Mouse (Mus musculus) intestine, embryonic 14.5 days (tissue): Measurements from ENCODE around the gene Dapl1. TPM values are rescaled to one million over a fixed set of nuclear protein-coding genes. Genes with fewer than 3 reads are reported as not detected.

ENCODE experiments used
- ATAC-seq: fragments of 200-750 bp; cut with Nextera tagmentation; replicated peaks from 2 replicates; pipeline ENCODE4 v1.8.0; 2017; ENCODE audit warnings: low read depth, moderate number of reproducible peaks, moderate TSS enrichment, moderate library complexity; ENCODE audit not compliant: low FRiP score, low TSS enrichment
- DNase-seq: peaks from one replicate; pipeline ENCODE4 v3.0.0-alpha.2; 2018; ENCODE audit warnings: low spot score
- H3K27ac ChIP-seq: fragments of 300-500 bp; sonication (generic); 2 replicates; pipeline ENCODE4 v1.5.1; 2014; ENCODE audit warnings: low read depth, mild to moderate bottlenecking, control low read depth
- H3K27me3 ChIP-seq: fragments of 300-500 bp; sonication (generic); replicated peaks from 2 replicates; pipeline ENCODE4 v1.6.1; 2014; ENCODE audit warnings: low read length, control low read depth; ENCODE audit not compliant: control insufficient read depth, insufficient read depth
- H3K36me3 ChIP-seq: fragments of 300-500 bp; sonication (generic); 2 replicates; pipeline ENCODE4 v1.6.1; 2014; ENCODE audit warnings: low read length, control low read depth; ENCODE audit not compliant: control insufficient read depth, insufficient read depth
- H3K4me1 ChIP-seq: fragments of 300-500 bp; sonication (generic); replicated peaks from 2 replicates; pipeline ENCODE4 v1.6.1; 2014; ENCODE audit warnings: low read length, control low read depth, mixed read lengths; ENCODE audit not compliant: control insufficient read depth, insufficient read depth
- H3K4me2 ChIP-seq: fragments of 300-500 bp; sonication (generic); 2 replicates; pipeline ENCODE4 v1.6.1; 2014; ENCODE audit warnings: low read length
- H3K4me3 ChIP-seq: fragments of 300-500 bp; sonication (generic); 2 replicates; pipeline ENCODE4 v1.5.1; 2014; ENCODE audit warnings: low read depth, low read length, control low read depth, mixed read lengths
- H3K9ac ChIP-seq: fragments of 300-500 bp; sonication (generic); 2 replicates; pipeline ENCODE4 v1.6.1; 2014; ENCODE audit warnings: mild to moderate bottlenecking, low read length
- H3K9me3 ChIP-seq: fragments of 300-500 bp; sonication (generic); 2 replicates; pipeline ENCODE4 v1.6.1; 2016; ENCODE audit warnings: low read length, control low read depth; ENCODE audit not compliant: control insufficient read depth
- WGBS: fragments of 180-500 bp; shearing (Covaris S2); extraction: QIAGEN DNeasy Blood & Tissue Kit; methylation state at CpG from one replicate; pipeline ENCODE4 v1.1.7; 2014; 5-methylcytosine and 5-hydroxymethylcytosine counted together
- polyA plus RNA-seq: library from polyadenylated mRNA; unstranded; fragments of >200 nt; fragmentation: Nextera tagmentation; extraction: Ambion mirVana; gene quantifications from 2 replicates; pipeline ENCODE4 v1.2.1, GENCODE M21; 2014

The Dapl1 gene
- polyA plus RNA-seq, 1 experiment from 2014 or later: not detected

DNA sequence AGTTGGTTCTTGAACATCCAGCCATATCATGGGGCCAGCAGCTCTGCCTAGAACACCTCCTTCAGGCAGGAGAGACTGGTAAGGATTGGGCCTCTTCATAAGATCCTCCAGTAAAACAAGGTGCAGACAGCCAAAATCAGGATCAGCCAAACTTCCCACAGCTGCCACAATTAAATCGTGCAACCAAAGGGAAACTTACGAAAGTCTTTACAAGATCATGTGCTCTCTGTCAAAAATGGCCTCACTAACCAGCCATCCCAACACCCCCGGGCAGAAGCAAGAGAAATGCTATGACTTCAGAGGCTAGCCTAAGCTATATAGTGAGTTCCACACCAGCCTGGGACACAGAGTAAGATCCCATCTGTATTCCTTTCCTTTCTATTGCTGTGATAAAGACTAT lies 35.9 kb upstream of the Dapl1 start:
- Histone ChIP-seq H3K4me1 (no peaks in the 10 kb centered on the region), H3K36me3 (no peaks in the 10 kb centered on the region), H3K4me2 (no peak overlapping the region), H3K9ac (no peak overlapping the region), H3K27me3 (no peaks in the 10 kb centered on the region), H3K27ac (no peak overlapping the region), H3K4me3 (no peak overlapping the region), H3K9me3 (no peaks in the 10 kb centered on the region)
- 93% methylated on average over 3 of the region's 3 CpGs for WGBS
- DNase-seq: no peak
- ATAC-seq: no peak

DNA sequence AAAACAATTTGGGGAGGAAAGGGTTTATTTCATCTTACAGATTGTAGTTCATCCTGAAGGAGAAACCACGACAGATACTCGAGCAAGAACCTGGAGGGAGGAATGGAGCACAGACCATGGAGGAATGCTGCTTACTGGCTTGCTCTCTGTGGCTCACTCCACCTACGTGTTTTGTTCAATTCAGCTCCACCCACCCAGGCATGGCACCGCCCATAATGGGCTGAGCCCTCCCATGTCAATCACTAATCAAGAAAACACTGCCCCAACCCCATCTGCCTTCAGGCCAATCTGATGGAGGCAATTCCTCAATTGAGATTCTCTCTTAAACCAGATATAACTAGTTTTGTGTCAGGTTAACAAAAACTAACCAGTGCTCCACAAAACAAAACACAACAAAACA lies 35.5 kb upstream of the Dapl1 start:
- ATAC-seq (no peak), DNase-seq (no peak)
- H3K4me1 ChIP-seq: no peaks in the 10 kb centered on the region
- H3K27me3 ChIP-seq: no peaks in the 10 kb centered on the region
- no peak overlapping the region for H3K9ac ChIP-seq
- 63% methylated on average over 4 of the region's 4 CpGs for WGBS
- no peaks in the 10 kb centered on the region for H3K36me3 ChIP-seq
- H3K27ac ChIP-seq: no peak overlapping the region
- H3K9me3 ChIP-seq: no peaks in the 10 kb centered on the region
- H3K4me3 ChIP-seq: no peak overlapping the region
- no peak overlapping the region for H3K4me2 ChIP-seq

- Histone ChIP-seq H3K9me3 (no peaks in the 10 kb centered on the region), H3K4me2 (no peak overlapping the region), H3K36me3 (no peaks in the 10 kb centered on the region), H3K4me3 (no peak overlapping the region), H3K27ac (no peak overlapping the region), H3K27me3 (no peaks in the 10 kb centered on the region), H3K4me1 (no peaks in the 10 kb centered on the region), H3K9ac (no peak overlapping the region)
- ATAC-seq (no peak), DNase-seq (no peak)
- WGBS: 57% methylated on average over 2 of the region's 2 CpGs
Measured at GRCm38 (mm10) chr2:59451675-59452074, 32.8 kb upstream of the Dapl1 start.

DNA sequence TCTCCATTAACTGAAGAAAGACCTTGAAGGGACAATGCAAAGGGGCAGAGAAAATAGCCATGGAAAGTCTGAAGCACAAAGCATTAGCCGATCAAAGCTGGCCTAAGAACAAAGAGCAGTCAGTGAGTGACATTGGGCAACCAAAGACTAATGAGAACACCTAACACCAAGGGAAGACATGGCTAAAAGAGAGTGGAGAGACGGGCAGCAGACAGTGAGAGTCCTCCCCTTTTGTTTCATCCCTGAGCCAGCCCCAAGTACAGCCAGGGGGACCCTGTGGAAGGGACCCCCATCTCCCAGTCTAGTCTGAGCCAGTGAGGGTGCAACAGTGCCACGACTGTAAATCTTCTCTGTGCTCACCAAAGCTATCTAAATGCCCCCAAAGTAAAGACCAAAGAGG lies 32.4 kb upstream of the Dapl1 start:
- no peak for ATAC-seq

DNA sequence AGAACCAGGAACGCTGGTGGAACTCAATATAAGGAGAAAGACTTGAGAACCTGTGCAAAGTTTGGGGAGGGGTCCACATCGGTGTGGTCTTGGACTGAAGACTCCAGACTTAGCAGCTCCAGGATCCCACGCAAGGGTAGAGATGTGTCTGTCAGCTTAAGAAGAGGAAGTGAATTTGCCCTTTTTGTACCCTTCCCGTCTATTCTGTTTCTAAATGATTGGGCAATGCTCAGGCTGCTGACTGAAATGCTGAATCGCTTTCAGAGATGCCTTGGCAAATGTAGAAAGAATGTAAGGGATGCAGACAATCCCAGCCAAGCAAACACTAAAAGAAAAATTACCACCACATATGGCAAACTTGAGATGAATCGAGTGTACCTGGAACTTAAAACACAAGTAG lies 22.4 kb upstream of the Dapl1 start:
- Histone ChIP-seq H3K9me3 (0 out of 2 replicates have a peak, but pooled peaks cover 5% of the 10 kb centered on the region), H3K27me3 (no peaks in the 10 kb centered on the region), H3K4me1 (no peaks in the 10 kb centered on the region), H3K36me3 (no peaks in the 10 kb centered on the region), H3K27ac (no peak overlapping the region), H3K4me2 (no peak overlapping the region), H3K4me3 (no peak overlapping the region), H3K9ac (no peak overlapping the region)
- no peak for ATAC-seq
- no peak for DNase-seq
- 79% methylated on average over 6 of the region's 6 CpGs for WGBS

More for the DNA sequence above, 32.4 kb upstream of the Dapl1 start:
- H3K27me3 ChIP-seq: no peaks in the 10 kb centered on the region
- no peaks in the 10 kb centered on the region for H3K4me1 ChIP-seq
- no peak overlapping the region for H3K4me3 ChIP-seq
- H3K4me2 ChIP-seq: no peak overlapping the region
- H3K9ac ChIP-seq: no peak overlapping the region
- H3K27ac ChIP-seq: no peak overlapping the region
- H3K9me3 ChIP-seq: no peaks in the 10 kb centered on the region
- WGBS: 87% methylated on average over 3 of the region's 3 CpGs
- H3K36me3 ChIP-seq: no peaks in the 10 kb centered on the region
- no peak for DNase-seq

- Histone ChIP-seq H3K9ac (no peak overlapping the region), H3K27me3 (no peaks in the 10 kb centered on the region), H3K4me1 (peaks cover 8% of the 10 kb centered on the region; the same call in 1 of the 2 replicates), H3K4me2 (no peak overlapping the region), H3K9me3 (0 out of 2 replicates have a peak, but pooled peaks cover 3% of the 10 kb centered on the region), H3K4me3 (no peak overlapping the region), H3K36me3 (no peaks in the 10 kb centered on the region), H3K27ac (no peak overlapping the region)
- DNase-seq (no peak), ATAC-seq (no peak)
- WGBS: 75% methylated on average over 12 of the region's 12 CpGs
Measured at GRCm38 (mm10) chr2:59463428-59464182, 20.8 kb upstream of the Dapl1 start.

DNA sequence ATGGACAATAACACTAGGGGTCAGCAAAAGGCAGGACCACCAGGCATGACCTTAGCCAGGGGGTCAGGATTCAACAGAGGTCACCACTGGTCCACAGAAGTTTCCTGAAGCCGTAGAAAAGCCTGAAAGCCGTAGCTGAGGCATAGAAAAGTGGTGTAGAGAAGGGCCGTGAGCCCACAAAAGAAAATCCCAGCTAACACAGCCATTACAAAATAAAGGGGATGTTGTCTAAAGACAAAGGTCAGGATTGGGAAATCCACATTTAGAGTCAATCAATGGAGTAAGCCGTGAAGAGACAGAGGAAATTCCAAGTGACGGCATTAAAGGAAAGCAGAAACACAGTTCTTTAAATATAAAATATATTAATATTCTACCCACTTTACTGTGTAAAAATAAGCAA lies 18.8 kb upstream of the Dapl1 start:
- no peak for ATAC-seq
- H3K4me3 ChIP-seq: no peak overlapping the region
- H3K27ac ChIP-seq: no peak overlapping the region
- H3K27me3 ChIP-seq: no peaks in the 10 kb centered on the region
- no peak overlapping the region for H3K9ac ChIP-seq
- H3K4me2 ChIP-seq: no peak overlapping the region
- WGBS: 86% methylated on average over 5 of the region's 5 CpGs
- no peaks in the 10 kb centered on the region for H3K9me3 ChIP-seq
- no peaks in the 10 kb centered on the region for H3K36me3 ChIP-seq
- peaks cover 9% of the 10 kb centered on the region for H3K4me1 ChIP-seq
- DNase-seq: no peak

GRCm38 (mm10) chr2:59466358-59466757 lies 18.1 kb upstream of the Dapl1 start:
- Histone ChIP-seq H3K4me2 (no peak overlapping the region), H3K4me3 (no peak overlapping the region), H3K4me1 (peaks cover 16% of the 10 kb centered on the region), H3K27me3 (no peaks in the 10 kb centered on the region), H3K9me3 (no peaks in the 10 kb centered on the region), H3K27ac (no peak overlapping the region; the same call in 1 of the 2 replicates), H3K36me3 (no peaks in the 10 kb centered on the region), H3K9ac (no peak overlapping the region)
- WGBS: 80% methylated on average over 5 of the region's 5 CpGs
- DNase-seq (no peak), ATAC-seq (no peak)

GRCm38 (mm10) chr2:59467085-59467484 lies 17.4 kb upstream of the Dapl1 start:
- Histone ChIP-seq H3K9me3 (no peaks in the 10 kb centered on the region), H3K27ac (peak overlapping the region; percentile 5; the same call in 1 of the 2 replicates), H3K36me3 (no peaks in the 10 kb centered on the region), H3K27me3 (no peaks in the 10 kb centered on the region), H3K9ac (no peak overlapping the region), H3K4me1 (peaks cover 19% of the 10 kb centered on the region), H3K4me3 (no peak overlapping the region), H3K4me2 (no peak overlapping the region)
- 23% methylated on average over 4 of the region's 4 CpGs for WGBS
- DNase-seq (no peak), ATAC-seq (peak; percentile 74)
